Mouse (Mus musculus) embryonic facial prominence, embryonic 13.5 days (tissue): ENCODE measurements around the gene Grin2c. TPM values are rescaled to one million over a fixed set of nuclear protein-coding genes. Genes with fewer than 3 reads are reported as not detected.

Source experiments
- ATAC-seq: fragments of 200-750 bp; cut with Nextera tagmentation; 2 replicates; pipeline ENCODE4 v1.8.0; 2017; ENCODE audit warnings: low read depth; ENCODE audit not compliant: insufficient number of reproducible peaks, insufficient read depth, low FRiP score, low TSS enrichment
- H3K27ac ChIP-seq: fragments of 300-500 bp; sonication (generic); 2 replicates; pipeline ENCODE4 v1.5.1; 2015; ENCODE audit warnings: moderate library complexity, mild to moderate bottlenecking, inconsistent platforms
- H3K27me3 ChIP-seq: fragments of 300-500 bp; sonication (generic); 2 replicates; pipeline ENCODE4 v1.6.1; 2015; ENCODE audit warnings: mild to moderate bottlenecking, inconsistent platforms
- H3K36me3 ChIP-seq: fragments of 300-500 bp; sonication (generic); 2 replicates; pipeline ENCODE4 v1.6.1; 2015; ENCODE audit warnings: mild to moderate bottlenecking, inconsistent platforms
- H3K4me1 ChIP-seq: fragments of 300-500 bp; sonication (generic); 2 replicates; pipeline ENCODE4 v1.6.1; 2015; ENCODE audit warnings: inconsistent platforms
- H3K4me2 ChIP-seq: fragments of 300-500 bp; sonication (generic); 2 replicates; pipeline ENCODE4 v1.6.1; 2015; ENCODE audit warnings: moderate library complexity, mild to moderate bottlenecking, inconsistent platforms
- H3K4me3 ChIP-seq: fragments of 300-500 bp; sonication (generic); 2 replicates; pipeline ENCODE4 v1.5.1; 2015; ENCODE audit warnings: mild to moderate bottlenecking, inconsistent platforms
- H3K9ac ChIP-seq: fragments of 300-500 bp; sonication (generic); 2 replicates; pipeline ENCODE4 v1.6.1; 2015; ENCODE audit warnings: mild to moderate bottlenecking, inconsistent platforms
- H3K9me3 ChIP-seq: fragments of 300-500 bp; sonication (generic); 2 replicates; pipeline ENCODE4 v1.6.1; 2016; ENCODE audit warnings: inconsistent platforms
- whole genome bisulfite sequencing: fragments of 180-500 bp; shearing (Covaris S2); methylation state at CpG from one replicate; pipeline ENCODE4 v1.1.7; 2015; ENCODE audit warnings: mixed read lengths; 5-methylcytosine and 5-hydroxymethylcytosine counted together
- polyA plus RNA-seq: library from polyadenylated mRNA; unstranded; fragments of >200 nt; fragmentation: Nextera tagmentation; extraction: Ambion mirVana; gene quantifications from 2 replicates; pipeline ENCODE4 v1.2.1, GENCODE M21; 2015

Gene Grin2c
- polyA plus RNA-seq, 1 experiment from 2014 or later: not detected

- no peak overlapping the region for H3K27ac ChIP-seq
- H3K36me3 ChIP-seq: no peaks in the 10 kb centered on the region
- H3K4me2 ChIP-seq: no peak overlapping the region
- no peak for ATAC-seq
- H3K9me3 ChIP-seq: no peaks in the 10 kb centered on the region
- H3K4me3 ChIP-seq: no peak overlapping the region
- H3K9ac ChIP-seq: no peak overlapping the region
- WGBS: 83% methylated on average over 8 of the region's 8 CpGs
- H3K4me1 ChIP-seq: peaks cover 3% of the 10 kb centered on the region
- H3K27me3 ChIP-seq: no peaks in the 10 kb centered on the region
Measured at GRCm38 (mm10) chr11:115282723-115283485, 15.9 kb upstream of the Grin2c start.

- H3K4me3 ChIP-seq: no peak overlapping the region
- no peaks in the 10 kb centered on the region for H3K27me3 ChIP-seq
- no peaks in the 10 kb centered on the region for H3K36me3 ChIP-seq
- no peak overlapping the region for H3K4me2 ChIP-seq
- no peak overlapping the region for H3K9ac ChIP-seq
- no peak overlapping the region for H3K27ac ChIP-seq
- 75% methylated on average over 8 of the region's 8 CpGs for WGBS
- H3K4me1 ChIP-seq: peaks cover 6% of the 10 kb centered on the region
- H3K9me3 ChIP-seq: no peaks in the 10 kb centered on the region
- ATAC-seq: no peak
Measured at GRCm38 (mm10) chr11:115282295-115282694, 15.3 kb upstream of the Grin2c start.

DNA sequence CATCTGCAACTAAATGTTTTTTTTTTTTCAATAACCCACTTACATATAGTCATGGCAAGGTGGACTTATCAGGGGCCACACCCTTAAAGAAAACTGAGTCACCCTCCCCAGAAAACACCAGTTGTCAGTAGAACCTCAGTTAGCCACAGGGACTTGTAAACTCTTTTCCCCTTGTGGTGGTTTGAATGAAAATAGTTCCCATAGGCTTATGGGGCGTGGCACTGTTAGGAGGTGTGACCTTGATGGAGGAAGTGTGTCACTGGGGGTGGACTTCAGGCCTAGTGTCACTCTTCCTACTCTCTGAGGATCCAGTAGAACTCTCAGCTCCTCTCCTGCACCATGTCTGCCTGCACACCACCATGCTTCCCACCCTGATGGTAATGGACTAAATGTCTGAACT, 12.7 kb upstream of the Grin2c start:
- Histone ChIP-seq H3K9ac (no peak overlapping the region), H3K9me3 (no peaks in the 10 kb centered on the region), H3K27ac (no peak overlapping the region), H3K4me2 (no peak overlapping the region), H3K36me3 (no peaks in the 10 kb centered on the region), H3K4me3 (no peak overlapping the region), H3K4me1 (peaks cover 18% of the 10 kb centered on the region), H3K27me3 (no peaks in the 10 kb centered on the region)
- 52% methylated on average over 1 of the region's 1 CpGs for WGBS
- ATAC-seq: no peak

DNA sequence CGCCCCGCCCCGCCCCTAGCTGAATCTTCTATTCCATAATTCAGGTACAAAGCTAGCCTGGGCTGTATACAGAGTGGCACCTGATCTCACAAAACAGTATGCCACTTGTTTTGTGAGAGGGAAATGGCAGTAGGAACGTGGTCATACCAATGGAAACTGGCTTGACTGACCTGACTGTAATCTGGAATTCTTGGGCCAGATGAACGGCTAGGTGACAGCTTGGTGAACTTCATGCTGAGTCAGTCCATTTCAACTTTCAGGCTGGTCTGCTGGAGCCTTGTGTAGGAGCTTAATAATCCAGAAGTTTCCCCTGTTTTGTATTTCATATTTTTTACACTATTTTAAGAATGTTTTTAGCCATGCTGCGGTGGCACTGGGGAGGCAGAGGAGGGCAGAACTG, 11.1 kb upstream of the Grin2c start:
- peaks cover 18% of the 10 kb centered on the region for H3K4me1 ChIP-seq
- H3K9ac ChIP-seq: no peak overlapping the region
- H3K36me3 ChIP-seq: no peaks in the 10 kb centered on the region
- peak overlapping the region; percentile 70; the same call in 1 of the 2 replicates for H3K4me3 ChIP-seq
- 77% methylated on average over 6 of the region's 6 CpGs for WGBS
- no peak overlapping the region for H3K27ac ChIP-seq
- peak overlapping the region; percentile 67 for H3K4me2 ChIP-seq
- ATAC-seq: no peak
- H3K9me3 ChIP-seq: no peaks in the 10 kb centered on the region
- H3K27me3 ChIP-seq: no peaks in the 10 kb centered on the region

- peak overlapping the region; percentile 71 for H3K27ac ChIP-seq
- peak overlapping the region; percentile 67 for H3K9ac ChIP-seq
- 18% methylated on average over 7 of the region's 7 CpGs for WGBS
- no peaks in the 10 kb centered on the region for H3K36me3 ChIP-seq
- H3K27me3 ChIP-seq: no peaks in the 10 kb centered on the region
- peak overlapping the region; percentile 67 for H3K4me2 ChIP-seq
- peak overlapping the region; percentile 70 for H3K4me3 ChIP-seq
- H3K9me3 ChIP-seq: no peaks in the 10 kb centered on the region
- ATAC-seq: no peak
- peaks cover 18% of the 10 kb centered on the region for H3K4me1 ChIP-seq
Measured at GRCm38 (mm10) chr11:115277604-115277975, 10.5 kb upstream of the Grin2c start.

DNA sequence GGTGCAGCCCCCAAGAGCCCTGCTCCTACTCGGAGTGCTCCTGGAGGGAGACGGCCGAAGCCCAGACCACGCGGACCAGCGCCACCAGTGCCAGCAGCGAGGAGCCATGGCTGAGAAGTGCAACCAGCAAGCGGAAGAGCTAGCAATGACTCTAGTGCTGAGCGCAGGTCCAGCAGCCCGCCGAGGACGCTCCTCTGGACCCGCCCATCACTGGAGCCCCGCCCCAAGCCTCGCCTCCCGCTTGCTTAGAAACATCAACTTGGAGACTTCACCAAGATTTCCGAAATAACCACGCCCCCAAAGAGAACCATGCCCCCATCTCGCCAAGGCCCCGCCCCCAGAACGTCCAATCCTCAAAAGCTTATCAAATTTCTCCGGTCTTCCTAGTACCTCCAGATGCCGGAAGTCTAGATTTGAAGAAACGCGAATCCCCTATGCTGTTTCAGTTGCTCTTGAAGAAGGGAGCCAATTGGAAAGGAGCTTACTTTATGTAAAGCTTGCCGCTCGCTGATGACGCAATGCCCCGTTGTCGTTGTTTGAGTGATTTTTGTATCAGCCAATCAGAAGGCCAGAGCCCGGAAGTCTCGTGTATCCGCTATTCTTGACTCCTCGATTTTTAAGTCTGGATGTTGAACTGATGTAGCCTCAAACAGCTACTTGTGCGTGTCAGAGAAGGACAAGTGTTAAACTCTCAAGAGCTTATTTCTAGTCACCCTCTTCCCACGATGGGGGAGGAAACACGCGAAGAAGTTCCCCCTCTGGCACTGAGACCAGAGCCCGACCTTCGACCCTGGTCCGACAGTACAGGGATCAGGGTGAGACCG, 9.9 kb upstream of the Grin2c start, which contains the start of gene Fdxr:
TSS of gene Fdxr (minus strand) at position 271 of the 824 bp plus-strand sequence.
- under 1% methylated on average over 42 of the region's 42 CpGs for WGBS
- Histone ChIP-seq H3K27me3 (no peaks in the 10 kb centered on the region), H3K4me1 (peaks cover 18% of the 10 kb centered on the region), H3K36me3 (no peaks in the 10 kb centered on the region), H3K4me3 (peak within 1 kb of the TSS; percentile 70), H3K9ac (peak within 1 kb of the TSS; percentile 84), H3K9me3 (no peaks in the 10 kb centered on the region), H3K4me2 (peak within 1 kb of the TSS; percentile 87), H3K27ac (peak within 1 kb of the TSS; percentile 81)
- ATAC-seq: peak; percentile 93

GRCm38 (mm10) chr11:115275954-115276353, 8.9 kb upstream of the Grin2c start:
- H3K4me3 ChIP-seq: peak overlapping the region; percentile 70
- H3K4me1 ChIP-seq: peaks cover 18% of the 10 kb centered on the region
- peaks cover 1% of the 10 kb centered on the region; the same call in 1 of the 2 replicates for H3K36me3 ChIP-seq
- ATAC-seq: no peak
- peak overlapping the region; percentile 87 for H3K4me2 ChIP-seq
- H3K27ac ChIP-seq: no peak overlapping the region
- H3K9me3 ChIP-seq: no peaks in the 10 kb centered on the region
- H3K27me3 ChIP-seq: no peaks in the 10 kb centered on the region
- H3K9ac ChIP-seq: peak overlapping the region; percentile 84
- WGBS: 65% methylated on average over 3 of the region's 3 CpGs

GRCm38 (mm10) chr11:115275509-115275908, 8.5 kb upstream of the Grin2c start:
- H3K27ac ChIP-seq: no peak overlapping the region
- H3K4me1 ChIP-seq: peaks cover 18% of the 10 kb centered on the region
- WGBS: 88% methylated on average over 6 of the region's 6 CpGs
- ATAC-seq: no peak
- H3K9me3 ChIP-seq: no peaks in the 10 kb centered on the region
- H3K4me3 ChIP-seq: no peak overlapping the region
- peak overlapping the region; percentile 87 for H3K4me2 ChIP-seq
- H3K9ac ChIP-seq: no peak overlapping the region
- no peaks in the 10 kb centered on the region for H3K27me3 ChIP-seq
- peaks cover 4% of the 10 kb centered on the region; the same call in 1 of the 2 replicates for H3K36me3 ChIP-seq

DNA sequence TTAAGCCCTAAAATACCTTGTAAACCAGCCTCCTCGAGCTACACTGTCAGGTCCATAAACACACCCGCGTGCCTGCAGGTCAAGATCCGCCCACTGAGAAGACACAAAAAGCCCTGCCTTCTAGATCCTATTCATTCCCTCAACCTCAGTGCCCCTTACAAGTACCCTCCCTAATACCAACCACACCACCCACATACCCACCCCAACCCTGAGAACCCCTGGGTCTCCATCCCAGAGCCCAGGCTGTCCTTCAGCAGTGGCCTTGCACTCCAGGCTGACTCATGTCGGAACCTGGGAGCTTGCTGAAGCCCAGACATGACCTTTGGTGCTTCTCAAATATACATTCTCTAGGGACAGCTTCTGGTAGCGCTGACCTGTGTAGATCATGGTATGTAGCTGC, 7.7 kb upstream of the Grin2c start:
- Histone ChIP-seq H3K36me3 (peaks cover 4% of the 10 kb centered on the region; the same call in 1 of the 2 replicates), H3K4me1 (peaks cover 18% of the 10 kb centered on the region), H3K9ac (no peak overlapping the region), H3K4me2 (no peak overlapping the region), H3K27ac (no peak overlapping the region), H3K4me3 (no peak overlapping the region), H3K9me3 (no peaks in the 10 kb centered on the region), H3K27me3 (no peaks in the 10 kb centered on the region)
- no peak for ATAC-seq
- WGBS: 83% methylated on average over 6 of the region's 6 CpGs

GRCm38 (mm10) chr11:115274178-115274577, 7.1 kb upstream of the Grin2c start:
- Histone ChIP-seq H3K4me2 (no peak overlapping the region), H3K4me1 (peaks cover 18% of the 10 kb centered on the region), H3K9me3 (no peaks in the 10 kb centered on the region), H3K9ac (no peak overlapping the region), H3K27ac (no peak overlapping the region), H3K36me3 (peaks cover 8% of the 10 kb centered on the region), H3K27me3 (peaks cover 6% of the 10 kb centered on the region), H3K4me3 (no peak overlapping the region)
- ATAC-seq: no peak
- 86% methylated on average over 7 of the region's 7 CpGs for WGBS

DNA sequence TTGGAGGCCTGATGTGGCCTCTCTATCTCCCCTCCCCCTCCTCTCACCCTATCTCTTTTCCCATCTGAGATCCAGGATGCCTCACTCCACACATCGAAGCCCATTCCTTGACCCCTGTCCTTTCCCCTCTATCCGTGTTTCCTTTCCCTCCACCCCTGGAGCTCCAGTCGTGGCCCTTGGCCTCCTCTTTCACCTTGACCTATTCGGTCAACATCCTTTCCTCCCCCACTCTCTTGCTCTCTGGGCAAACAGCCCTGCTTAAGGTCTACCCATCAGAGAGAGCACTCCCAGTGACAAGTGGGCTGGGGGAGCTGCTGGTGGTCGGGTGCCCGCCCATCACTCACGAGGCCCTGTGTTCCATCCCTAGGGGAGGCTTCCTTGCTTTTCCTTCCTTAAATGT, 6.7 kb upstream of the Grin2c start:
- no peak overlapping the region for H3K27ac ChIP-seq
- H3K27me3 ChIP-seq: peaks cover 10% of the 10 kb centered on the region
- no peaks in the 10 kb centered on the region for H3K9me3 ChIP-seq
- no peak overlapping the region for H3K4me3 ChIP-seq
- H3K36me3 ChIP-seq: peaks cover 13% of the 10 kb centered on the region
- H3K4me1 ChIP-seq: peaks cover 18% of the 10 kb centered on the region
- WGBS: 50% methylated on average over 7 of the region's 7 CpGs
- ATAC-seq: no peak
- no peak overlapping the region for H3K4me2 ChIP-seq
- no peak overlapping the region for H3K9ac ChIP-seq
